Mouse (Mus musculus): ENCODE results near the gene Ier2. TPM values are rescaled to one million over a fixed set of nuclear protein-coding genes. Genes with fewer than 3 reads are reported as not detected.

Gene Ier2
- polyA plus RNA-seq, 1 experiment from 2014 or later: 78.7 TPM

- Histone ChIP-seq H3K4me2 (ENCODE audit: low read depth, low read length) (no peak overlapping the region), H3K27me3 (replicated peaks; ENCODE audit: control insufficient read depth, insufficient read depth, low read length) (peaks cover 28% of the 10 kb centered on the region), H3K27ac (ENCODE audit: low read length) (no peak overlapping the region), H3K4me1 (ENCODE audit: control insufficient read depth, insufficient read depth, low read length) (peaks cover 13% of the 10 kb centered on the region), H3K9ac (ENCODE audit: low read depth, low read length) (no peak overlapping the region), H3K4me3 (ENCODE audit: low read length) (no peak overlapping the region), H3K9me3 (ENCODE audit: control insufficient read depth, low read length) (no peaks in the 10 kb centered on the region), H3K36me3 (ENCODE audit: control insufficient read depth, insufficient read depth, low read length) (peaks cover 15% of the 10 kb centered on the region)
- ATAC-seq: peak; percentile 20; the same call in 1 of the 2 replicates
- 60% methylated on average over 7 of the region's 7 CpGs for WGBS
Measured at GRCm38 (mm10) chr8:84699861-84700322, 37.2 kb upstream of the Ier2 start.

GRCm38 (mm10) chr8:84698929-84699401 lies 36.3 kb upstream of the Ier2 start:
- H3K4me2 ChIP-seq (ENCODE audit: low read depth, low read length): no peak overlapping the region
- no peak overlapping the region for H3K4me3 ChIP-seq (ENCODE audit: low read length)
- WGBS: 82% methylated on average over 9 of the region's 9 CpGs
- H3K9me3 ChIP-seq (ENCODE audit: control insufficient read depth, low read length): no peaks in the 10 kb centered on the region
- H3K36me3 ChIP-seq (ENCODE audit: control insufficient read depth, insufficient read depth, low read length): peaks cover 15% of the 10 kb centered on the region
- H3K27ac ChIP-seq (ENCODE audit: low read length): no peak overlapping the region; the same call in 1 of the 2 replicates
- peaks cover 20% of the 10 kb centered on the region for H3K27me3 ChIP-seq (replicated peaks; ENCODE audit: control insufficient read depth, insufficient read depth, low read length)
- H3K9ac ChIP-seq (ENCODE audit: low read depth, low read length): no peak overlapping the region
- H3K4me1 ChIP-seq (ENCODE audit: control insufficient read depth, insufficient read depth, low read length): peaks cover 8% of the 10 kb centered on the region
- ATAC-seq: no peak

- no peak overlapping the region for H3K27ac ChIP-seq (ENCODE audit: low read length)
- no peaks in the 10 kb centered on the region for H3K9me3 ChIP-seq (ENCODE audit: control insufficient read depth, low read length)
- peaks cover 7% of the 10 kb centered on the region for H3K4me1 ChIP-seq (ENCODE audit: control insufficient read depth, insufficient read depth, low read length)
- H3K4me3 ChIP-seq (ENCODE audit: low read length): no peak overlapping the region
- peaks cover 14% of the 10 kb centered on the region for H3K27me3 ChIP-seq (replicated peaks; ENCODE audit: control insufficient read depth, insufficient read depth, low read length)
- no peak overlapping the region for H3K4me2 ChIP-seq (ENCODE audit: low read depth, low read length)
- WGBS: 93% methylated on average over 5 of the region's 5 CpGs
- no peak overlapping the region for H3K9ac ChIP-seq (ENCODE audit: low read depth, low read length)
- H3K36me3 ChIP-seq (ENCODE audit: control insufficient read depth, insufficient read depth, low read length): peaks cover 15% of the 10 kb centered on the region
- no peak for ATAC-seq
Measured at GRCm38 (mm10) chr8:84698288-84698687, 35.6 kb upstream of the Ier2 start.

GRCm38 (mm10) chr8:84697166-84698130 lies 34.8 kb upstream of the Ier2 start:
- Histone ChIP-seq H3K4me3 (ENCODE audit: low read length) (no peak overlapping the region), H3K9me3 (ENCODE audit: control insufficient read depth, low read length) (no peaks in the 10 kb centered on the region), H3K27ac (ENCODE audit: low read length) (no peak overlapping the region), H3K4me1 (ENCODE audit: control insufficient read depth, insufficient read depth, low read length) (peaks cover 7% of the 10 kb centered on the region), H3K4me2 (ENCODE audit: low read depth, low read length) (no peak overlapping the region), H3K9ac (ENCODE audit: low read depth, low read length) (no peak overlapping the region), H3K27me3 (replicated peaks; ENCODE audit: control insufficient read depth, insufficient read depth, low read length) (peaks cover 5% of the 10 kb centered on the region), H3K36me3 (ENCODE audit: control insufficient read depth, insufficient read depth, low read length) (peaks cover 15% of the 10 kb centered on the region)
- WGBS: 90% methylated on average over 14 of the region's 14 CpGs
- ATAC-seq: no peak

- Histone ChIP-seq H3K9me3 (ENCODE audit: control insufficient read depth, low read length) (no peaks in the 10 kb centered on the region), H3K4me2 (ENCODE audit: low read depth, low read length) (no peak overlapping the region), H3K27me3 (replicated peaks; ENCODE audit: control insufficient read depth, insufficient read depth, low read length) (no peaks in the 10 kb centered on the region), H3K9ac (ENCODE audit: low read depth, low read length) (no peak overlapping the region), H3K4me3 (ENCODE audit: low read length) (no peak overlapping the region), H3K27ac (ENCODE audit: low read length) (no peak overlapping the region), H3K36me3 (ENCODE audit: control insufficient read depth, insufficient read depth, low read length) (peaks cover 15% of the 10 kb centered on the region), H3K4me1 (ENCODE audit: control insufficient read depth, insufficient read depth, low read length) (peaks cover 4% of the 10 kb centered on the region; the same call in 1 of the 2 replicates)
- ATAC-seq: no peak
- 86% methylated on average over 6 of the region's 6 CpGs for WGBS
Measured at GRCm38 (mm10) chr8:84695140-84695539, 32.5 kb upstream of the Ier2 start.

GRCm38 (mm10) chr8:84693332-84693731 lies 30.7 kb upstream of the Ier2 start:
- Histone ChIP-seq H3K36me3 (ENCODE audit: control insufficient read depth, insufficient read depth, low read length) (peaks cover 14% of the 10 kb centered on the region), H3K9me3 (ENCODE audit: control insufficient read depth, low read length) (no peaks in the 10 kb centered on the region), H3K27me3 (replicated peaks; ENCODE audit: control insufficient read depth, insufficient read depth, low read length) (no peaks in the 10 kb centered on the region), H3K9ac (ENCODE audit: low read depth, low read length) (no peak overlapping the region), H3K4me1 (ENCODE audit: control insufficient read depth, insufficient read depth, low read length) (peaks cover 14% of the 10 kb centered on the region), H3K4me3 (ENCODE audit: low read length) (no peak overlapping the region), H3K4me2 (ENCODE audit: low read depth, low read length) (no peak overlapping the region), H3K27ac (ENCODE audit: low read length) (no peak overlapping the region)
- no peak for ATAC-seq
- 42% methylated on average over 4 of the region's 4 CpGs for WGBS

GRCm38 (mm10) chr8:84689091-84689915 lies 26.7 kb upstream of the Ier2 start:
- WGBS: under 1% methylated on average over 47 of the region's 47 CpGs
- peak overlapping the region; percentile 82 for H3K9ac ChIP-seq (ENCODE audit: low read depth, low read length)
- no peaks in the 10 kb centered on the region; the same call in 1 of the 2 replicates for H3K36me3 ChIP-seq (ENCODE audit: control insufficient read depth, insufficient read depth, low read length)
- no peaks in the 10 kb centered on the region for H3K27me3 ChIP-seq (replicated peaks; ENCODE audit: control insufficient read depth, insufficient read depth, low read length)
- no peaks in the 10 kb centered on the region for H3K9me3 ChIP-seq (ENCODE audit: control insufficient read depth, low read length)
- H3K4me3 ChIP-seq (ENCODE audit: low read length): peak overlapping the region; percentile 91
- ATAC-seq: peak; percentile 82
- H3K4me1 ChIP-seq (ENCODE audit: control insufficient read depth, insufficient read depth, low read length): peaks cover 33% of the 10 kb centered on the region
- peak overlapping the region; percentile 58 for H3K27ac ChIP-seq (ENCODE audit: low read length)
- H3K4me2 ChIP-seq (ENCODE audit: low read depth, low read length): peak overlapping the region; percentile 90

- peak within 1 kb of the TSS; percentile 100 for H3K4me3 ChIP-seq (ENCODE audit: low read length)
- ATAC-seq: peak; percentile 81
- peaks cover 33% of the 10 kb centered on the region for H3K4me1 ChIP-seq (ENCODE audit: control insufficient read depth, insufficient read depth, low read length)
- H3K9ac ChIP-seq (ENCODE audit: low read depth, low read length): peak within 1 kb of the TSS; percentile 100
- no peaks in the 10 kb centered on the region for H3K27me3 ChIP-seq (replicated peaks; ENCODE audit: control insufficient read depth, insufficient read depth, low read length)
- peak within 1 kb of the TSS; percentile 96 for H3K27ac ChIP-seq (ENCODE audit: low read length)
- H3K4me2 ChIP-seq (ENCODE audit: low read depth, low read length): peak within 1 kb of the TSS; percentile 88
- no peaks in the 10 kb centered on the region; the same call in 1 of the 2 replicates for H3K36me3 ChIP-seq (ENCODE audit: control insufficient read depth, insufficient read depth, low read length)
- WGBS: under 1% methylated on average over 37 of the region's 37 CpGs
- H3K9me3 ChIP-seq (ENCODE audit: control insufficient read depth, low read length): no peaks in the 10 kb centered on the region
Measured at GRCm38 (mm10) chr8:84687705-84688100, 25.1 kb upstream of the Ier2 start, which contains the start of gene Nacc1. TSS of gene Nacc1 (minus strand) at chr8:84687862.

Measured in intestine, embryonic 16.5 days (tissue).